Mouse (Mus musculus) heart, embryonic 12.5 days (tissue): ENCODE data around the gene Phc2. TPM values are rescaled to one million over a fixed set of nuclear protein-coding genes. Genes with fewer than 3 reads are reported as not detected.

Experiments
- ATAC-seq: fragments of 200-750 bp; cut with Nextera tagmentation; 2 replicates; pipeline ENCODE4 v1.8.0; 2017; ENCODE audit warnings: moderate TSS enrichment, moderate library complexity; ENCODE audit not compliant: insufficient number of reproducible peaks, low FRiP score
- H3K27ac ChIP-seq: fragments of 300-500 bp; sonication (generic); 2 replicates; pipeline ENCODE4 v1.5.1; 2016; ENCODE audit warnings: mild to moderate bottlenecking, moderate library complexity; ENCODE audit not compliant: poor library complexity, severe bottlenecking
- H3K27me3 ChIP-seq: fragments of 300-500 bp; sonication (generic); replicated peaks from 2 replicates; pipeline ENCODE4 v1.6.1; 2016; ENCODE audit warnings: mild to moderate bottlenecking, moderate library complexity
- H3K36me3 ChIP-seq: fragments of 300-500 bp; sonication (generic); 2 replicates; pipeline ENCODE4 v1.6.1; 2016; ENCODE audit warnings: mild to moderate bottlenecking, moderate library complexity
- H3K4me1 ChIP-seq: fragments of 300-500 bp; sonication (generic); replicated peaks from 2 replicates; pipeline ENCODE4 v1.6.1; 2016; ENCODE audit warnings: mild to moderate bottlenecking
- H3K4me2 ChIP-seq: fragments of 300-500 bp; sonication (generic); 2 replicates; pipeline ENCODE4 v1.6.1; 2016; ENCODE audit warnings: mild to moderate bottlenecking, moderate library complexity
- H3K4me3 ChIP-seq: fragments of 300-500 bp; sonication (generic); 2 replicates; pipeline ENCODE4 v1.5.1; 2016; ENCODE audit warnings: mild to moderate bottlenecking
- H3K9ac ChIP-seq: fragments of 300-500 bp; sonication (generic); 2 replicates; pipeline ENCODE4 v1.6.1; 2016; ENCODE audit warnings: mild to moderate bottlenecking, moderate library complexity
- H3K9me3 ChIP-seq: fragments of 300-500 bp; sonication (generic); replicated peaks from 2 replicates; pipeline ENCODE4 v1.6.1; 2016; ENCODE audit warnings: mild to moderate bottlenecking, moderate library complexity
- WGBS: fragments of 180-500 bp; shearing (Covaris S2); methylation state at CpG from one replicate; pipeline ENCODE4 v1.1.7; 2016; 5-methylcytosine and 5-hydroxymethylcytosine counted together
- polyA plus RNA-seq: library from polyadenylated mRNA; unstranded; fragments of >200 nt; fragmentation: Nextera tagmentation; extraction: Ambion mirVana; gene quantifications from 2 replicates; pipeline ENCODE4 v1.2.1, GENCODE M21; 2016

The Phc2 gene
- polyA plus RNA-seq, 1 experiment from 2014 or later = 58.5 TPM

DNA sequence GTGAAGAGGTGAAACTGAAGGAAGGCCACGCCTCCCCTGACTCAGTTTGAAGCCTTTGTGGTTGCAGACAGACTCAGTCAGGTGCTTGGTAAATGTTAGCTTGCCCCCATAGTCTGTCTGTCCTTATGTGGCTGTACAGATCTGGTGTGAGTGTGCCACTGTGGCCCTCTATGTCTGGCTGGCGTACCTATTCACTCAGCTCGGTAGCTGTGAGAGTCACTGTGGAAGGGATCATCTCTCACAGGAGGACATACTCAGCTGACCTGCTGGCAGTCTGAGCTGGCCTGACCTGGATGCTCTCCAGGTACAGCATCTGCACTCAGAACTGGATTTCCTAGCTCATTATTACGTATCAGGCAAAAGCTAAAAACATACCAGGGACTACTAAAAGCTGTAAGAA is 67.3 kb downstream of the Phc2 start:
- Histone ChIP-seq H3K27ac (no peak overlapping the region), H3K9ac (no peak overlapping the region), H3K4me2 (no peak overlapping the region), H3K4me1 (peaks cover 51% of the 10 kb centered on the region), H3K4me3 (no peak overlapping the region), H3K36me3 (no peaks in the 10 kb centered on the region), H3K9me3 (no peaks in the 10 kb centered on the region), H3K27me3 (no peaks in the 10 kb centered on the region)
- ATAC-seq = no peak
- 83% methylated on average over 4 of the region's 4 CpGs for WGBS

DNA sequence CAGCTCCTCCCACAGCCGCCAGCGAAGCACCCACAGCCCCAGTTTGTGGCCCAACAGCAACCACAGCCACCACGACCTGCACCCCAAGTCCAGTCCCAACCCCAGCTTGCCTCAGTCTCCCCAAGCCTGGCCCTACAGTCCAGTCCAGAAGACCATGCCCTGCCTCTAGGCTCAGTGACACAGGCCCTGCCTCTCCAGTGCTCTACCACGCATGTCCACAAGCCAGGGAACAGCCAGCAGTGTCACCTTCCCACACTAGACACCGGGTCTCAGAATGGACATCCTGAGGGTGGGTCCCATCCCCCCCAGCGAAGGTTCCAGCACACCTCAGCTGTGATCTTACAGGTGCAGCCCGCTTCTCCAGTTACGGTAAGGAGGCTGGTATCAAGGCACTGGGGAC is 68.4 kb downstream of the Phc2 start:
- Histone ChIP-seq H3K36me3 (no peaks in the 10 kb centered on the region), H3K9me3 (no peaks in the 10 kb centered on the region), H3K4me1 (peaks cover 54% of the 10 kb centered on the region), H3K27ac (no peak overlapping the region), H3K4me2 (no peak overlapping the region), H3K4me3 (no peak overlapping the region), H3K9ac (no peak overlapping the region), H3K27me3 (no peaks in the 10 kb centered on the region)
- WGBS = 88% methylated on average over 8 of the region's 8 CpGs
- no peak for ATAC-seq

DNA sequence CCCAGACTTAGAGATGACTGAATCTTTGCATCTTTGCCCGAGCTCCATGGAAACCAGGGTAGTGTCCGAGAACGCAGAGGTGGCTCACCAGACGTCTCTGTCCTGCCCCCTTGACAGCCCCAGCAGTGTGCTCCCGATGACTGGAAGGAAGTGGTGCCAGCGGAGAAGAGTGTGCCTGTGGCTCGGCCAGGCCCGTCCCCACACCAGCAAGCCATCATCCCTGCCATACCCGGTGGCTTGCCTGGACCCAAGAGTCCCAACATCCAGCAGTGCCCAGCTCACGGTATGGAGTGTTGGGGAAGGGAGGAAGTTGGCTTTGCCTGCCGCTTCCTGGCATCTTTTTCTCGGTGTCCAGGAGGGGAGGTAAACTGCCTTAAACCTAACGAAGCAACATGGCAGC is 68.9 kb downstream of the Phc2 start:
- no peaks in the 10 kb centered on the region for H3K36me3 ChIP-seq
- no peak overlapping the region for H3K4me2 ChIP-seq
- H3K9ac ChIP-seq = no peak overlapping the region
- WGBS = 75% methylated on average over 13 of the region's 13 CpGs
- ATAC-seq = no peak
- H3K27ac ChIP-seq = peak overlapping the region; percentile 36; the same call in 1 of the 2 replicates
- peaks cover 56% of the 10 kb centered on the region for H3K4me1 ChIP-seq
- H3K4me3 ChIP-seq = no peak overlapping the region
- H3K27me3 ChIP-seq = no peaks in the 10 kb centered on the region
- H3K9me3 ChIP-seq = no peaks in the 10 kb centered on the region

DNA sequence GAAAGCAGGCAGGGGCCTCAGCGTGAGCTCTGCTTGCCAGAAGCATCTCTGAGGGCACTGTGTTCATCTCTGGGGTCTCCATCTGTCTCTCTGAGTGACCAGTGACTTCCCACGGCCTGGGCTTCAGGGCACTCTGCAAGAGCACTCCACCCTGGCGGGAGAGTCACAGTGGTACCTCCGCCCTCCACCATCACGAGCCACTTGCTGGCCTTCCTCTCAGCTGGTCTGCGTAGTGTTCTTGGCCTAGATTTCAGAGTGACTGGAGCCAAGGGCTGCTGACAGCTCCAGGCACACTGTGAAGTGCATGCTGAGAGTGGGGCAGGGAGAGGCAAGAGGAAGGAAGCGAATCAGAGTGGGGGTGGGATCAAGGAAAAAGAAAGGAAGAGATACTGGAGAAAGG is 69.6 kb downstream of the Phc2 start:
- Histone ChIP-seq H3K4me3 (no peak overlapping the region), H3K27me3 (no peaks in the 10 kb centered on the region), H3K4me1 (peaks cover 62% of the 10 kb centered on the region), H3K9me3 (no peaks in the 10 kb centered on the region), H3K27ac (peak overlapping the region; percentile 36), H3K36me3 (no peaks in the 10 kb centered on the region), H3K9ac (no peak overlapping the region), H3K4me2 (no peak overlapping the region; the same call in 1 of the 2 replicates)
- 16% methylated on average over 7 of the region's 7 CpGs for WGBS
- ATAC-seq = no peak

DNA sequence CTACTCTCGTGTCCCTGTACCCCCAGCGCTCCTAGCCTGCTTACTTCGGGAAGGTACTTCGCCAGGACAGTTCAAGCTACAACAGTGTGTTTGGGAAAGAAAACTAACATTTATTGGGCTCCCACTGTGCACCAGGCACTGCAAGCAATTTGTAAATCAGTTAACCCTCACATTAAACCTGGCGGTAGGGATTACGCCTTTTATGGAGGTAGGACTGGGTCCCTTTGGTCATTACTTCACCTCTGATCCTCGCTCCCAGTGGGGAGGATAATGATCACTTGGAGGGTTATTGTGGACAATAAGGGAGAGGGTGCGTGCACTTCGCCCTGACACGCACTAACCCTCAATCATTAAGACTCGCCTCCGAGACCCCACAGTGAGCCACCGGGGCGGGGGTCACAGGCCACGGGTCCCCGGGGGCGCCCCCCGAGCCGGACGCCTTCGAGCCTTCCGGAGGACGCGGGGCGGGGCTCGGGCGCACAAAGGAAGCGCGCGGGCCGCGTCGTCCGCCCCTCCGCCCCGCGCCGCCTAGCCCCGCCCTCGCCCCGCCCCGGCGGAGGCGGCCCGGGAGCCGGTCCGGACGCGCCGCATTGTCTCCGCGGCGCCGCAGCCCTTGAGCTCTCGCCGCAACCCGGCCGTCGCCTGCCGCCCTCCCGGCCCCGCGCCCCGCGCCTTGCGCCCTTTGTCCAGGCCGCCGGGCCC is 72.7 kb downstream of the Phc2 start:
- 9% methylated on average over 57 of the region's 68 CpGs for WGBS
- Histone ChIP-seq H3K27me3 (no peaks in the 10 kb centered on the region), H3K9ac (peak overlapping the region; percentile 100), H3K4me3 (peak overlapping the region; percentile 85), H3K36me3 (peaks cover 11% of the 10 kb centered on the region), H3K27ac (peak overlapping the region; percentile 93), H3K9me3 (no peaks in the 10 kb centered on the region), H3K4me2 (peak overlapping the region; percentile 92), H3K4me1 (peaks cover 64% of the 10 kb centered on the region)
- ATAC-seq = peak; percentile 91

DNA sequence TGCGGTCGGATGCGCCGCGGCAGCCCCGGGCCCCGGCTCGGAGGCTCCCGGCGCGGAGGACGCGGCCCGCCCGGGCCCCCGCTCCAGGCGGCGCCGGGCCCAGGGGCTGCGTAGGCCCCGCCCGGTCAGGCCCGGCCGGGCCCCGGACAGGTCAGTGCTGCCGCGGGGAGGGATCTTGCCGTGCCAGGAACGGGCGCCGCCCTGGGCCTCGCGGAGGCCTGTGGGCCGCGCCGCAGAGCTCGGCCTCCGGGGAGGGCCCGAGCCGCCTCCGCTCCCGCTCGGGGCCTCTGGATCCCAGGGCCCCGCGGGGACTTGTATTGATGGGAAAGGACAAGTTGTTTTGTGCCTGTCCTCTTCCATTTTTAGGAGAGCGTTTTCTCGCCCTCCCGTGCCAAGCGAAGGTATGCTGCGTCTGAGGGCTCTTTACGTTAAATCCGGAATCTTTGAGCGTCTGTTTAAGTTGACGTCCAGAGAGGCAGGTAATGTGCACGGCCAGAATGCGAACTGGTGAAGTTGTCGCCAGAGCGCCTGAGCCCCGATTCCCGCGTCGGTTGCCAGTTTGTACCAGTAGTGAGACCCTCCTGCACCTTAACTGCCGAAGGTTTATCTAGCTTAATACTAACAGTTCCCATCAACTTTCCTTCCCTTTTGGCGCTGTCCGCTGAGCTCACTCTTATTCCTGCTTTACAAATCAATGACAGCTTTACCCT is 73.4 kb downstream of the Phc2 start:
- Histone ChIP-seq H3K4me3 (peak overlapping the region; percentile 85), H3K4me1 (peaks cover 68% of the 10 kb centered on the region), H3K4me2 (peak overlapping the region; percentile 92), H3K27me3 (no peaks in the 10 kb centered on the region), H3K36me3 (peaks cover 11% of the 10 kb centered on the region), H3K9me3 (no peaks in the 10 kb centered on the region), H3K27ac (peak overlapping the region; percentile 93), H3K9ac (peak overlapping the region; percentile 100)
- peak; percentile 89 for ATAC-seq
- under 1% methylated on average over 63 of the region's 65 CpGs for WGBS

DNA sequence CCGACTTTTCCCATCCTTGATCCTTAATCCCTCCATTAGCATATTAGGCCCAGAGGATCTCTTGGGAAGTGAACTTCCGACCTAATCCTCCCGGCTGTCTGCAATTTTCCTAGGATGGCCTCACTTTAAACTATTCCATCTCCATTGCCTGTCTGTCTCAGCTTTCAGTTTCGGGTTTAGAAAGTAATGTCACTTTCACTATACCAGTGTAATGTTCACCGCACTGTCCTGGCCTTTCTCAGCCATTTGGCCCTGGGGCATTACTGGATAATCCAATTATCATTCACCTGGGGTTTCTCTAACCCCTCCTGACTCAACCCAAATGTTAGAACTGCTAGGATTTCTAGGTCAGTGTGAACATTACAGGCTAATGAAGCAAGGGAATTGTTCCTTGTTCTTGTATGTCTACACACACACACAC is 73.9 kb downstream of the Phc2 start:
- Histone ChIP-seq H3K9me3 (no peaks in the 10 kb centered on the region), H3K4me2 (peak overlapping the region; percentile 92), H3K4me3 (peak overlapping the region; percentile 85), H3K27ac (peak overlapping the region; percentile 93), H3K4me1 (peaks cover 68% of the 10 kb centered on the region), H3K9ac (peak overlapping the region; percentile 100), H3K27me3 (no peaks in the 10 kb centered on the region), H3K36me3 (peaks cover 11% of the 10 kb centered on the region)
- no peak for ATAC-seq
- WGBS = 2% methylated on average over 5 of the region's 5 CpGs

DNA sequence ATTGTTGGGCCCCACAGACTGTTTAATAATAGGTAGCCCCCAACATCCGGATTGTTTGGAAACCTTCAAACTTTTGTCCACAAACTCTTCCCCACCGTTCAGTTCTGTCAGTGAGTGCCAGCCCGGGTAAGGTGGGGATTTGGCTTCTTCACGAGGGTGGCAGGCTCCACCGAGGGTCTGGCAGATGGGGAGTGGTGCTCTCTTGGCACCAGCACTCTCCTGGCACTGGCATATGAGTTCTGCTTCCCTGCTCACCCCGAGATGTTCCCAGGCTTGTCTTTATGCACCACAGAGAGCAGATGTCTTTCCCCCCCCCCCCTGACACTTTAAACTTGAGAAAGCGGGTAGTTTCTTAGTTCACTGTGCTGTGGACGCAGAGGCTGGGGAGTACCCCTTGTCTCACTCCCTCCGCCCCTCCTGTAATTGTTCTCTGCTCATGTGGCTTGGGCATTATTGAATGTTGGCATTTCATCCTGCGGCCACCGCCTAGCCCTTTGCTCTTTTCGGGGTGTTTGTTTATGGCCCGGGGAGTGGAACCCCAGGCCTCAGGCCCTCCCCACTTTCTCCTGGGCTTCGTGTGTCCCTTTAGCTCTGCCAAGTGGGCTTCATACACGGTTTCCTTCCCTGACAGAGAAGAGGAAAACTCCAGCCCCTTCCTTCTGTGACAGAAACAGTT is 74.7 kb downstream of the Phc2 start:
- peak overlapping the region; percentile 85 for H3K4me3 ChIP-seq
- no peaks in the 10 kb centered on the region for H3K27me3 ChIP-seq
- peaks cover 11% of the 10 kb centered on the region for H3K36me3 ChIP-seq
- no peaks in the 10 kb centered on the region for H3K9me3 ChIP-seq
- no peak for ATAC-seq
- H3K4me2 ChIP-seq = peak overlapping the region; percentile 92
- peak overlapping the region; percentile 81 for H3K27ac ChIP-seq
- peaks cover 68% of the 10 kb centered on the region for H3K4me1 ChIP-seq
- peak overlapping the region; percentile 100 for H3K9ac ChIP-seq
- WGBS = 29% methylated on average over 15 of the region's 15 CpGs

DNA sequence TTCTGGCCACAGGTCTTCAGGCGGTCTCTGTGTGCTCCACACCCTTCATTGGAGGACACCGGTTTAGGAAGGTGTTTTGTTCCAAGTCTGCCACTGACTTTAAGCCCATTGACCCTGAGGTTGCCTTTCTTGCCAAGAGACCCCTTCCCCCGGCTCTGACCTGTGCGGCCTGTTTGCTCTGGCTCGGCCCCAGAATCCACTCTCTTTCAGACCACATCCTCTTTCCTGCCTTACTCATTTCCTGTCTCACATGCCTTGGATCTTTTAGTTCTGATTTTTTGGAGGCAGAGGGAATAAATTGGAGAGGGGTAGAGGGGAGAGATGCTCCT is 75.2 kb downstream of the Phc2 start:
- peak; percentile 31; the same call in 1 of the 2 replicates for ATAC-seq
- peak overlapping the region; percentile 81 for H3K27ac ChIP-seq
- H3K4me2 ChIP-seq = peak overlapping the region; percentile 92
- peaks cover 68% of the 10 kb centered on the region for H3K4me1 ChIP-seq
- H3K27me3 ChIP-seq = no peaks in the 10 kb centered on the region
- peak overlapping the region; percentile 100 for H3K9ac ChIP-seq
- 28% methylated on average over 5 of the region's 5 CpGs for WGBS
- H3K36me3 ChIP-seq = peaks cover 11% of the 10 kb centered on the region
- H3K4me3 ChIP-seq = peak overlapping the region; percentile 85
- no peaks in the 10 kb centered on the region for H3K9me3 ChIP-seq

DNA sequence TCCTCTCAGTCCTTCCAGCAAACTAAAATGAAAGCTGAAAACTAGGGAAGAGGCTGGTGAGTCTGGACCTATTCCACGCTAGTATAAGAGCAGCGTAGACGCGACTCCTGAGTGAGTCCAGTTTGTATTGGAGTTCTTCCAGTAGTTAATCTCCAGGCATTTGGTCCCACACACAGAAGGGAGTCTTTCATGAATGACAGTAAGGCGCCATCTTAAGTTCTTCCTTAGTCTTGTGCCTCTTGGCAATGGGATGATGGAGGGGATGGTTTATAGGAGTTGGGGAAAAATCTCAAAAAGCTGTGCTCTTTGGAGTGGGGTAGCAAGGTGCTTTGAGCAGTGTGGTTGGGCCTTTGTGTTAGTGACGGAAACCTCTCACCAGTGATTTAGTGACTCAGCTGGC is 75.8 kb downstream of the Phc2 start:
- Histone ChIP-seq H3K27me3 (no peaks in the 10 kb centered on the region), H3K36me3 (peaks cover 11% of the 10 kb centered on the region), H3K9ac (peak overlapping the region; percentile 100), H3K9me3 (no peaks in the 10 kb centered on the region), H3K4me2 (peak overlapping the region; percentile 92), H3K4me1 (peaks cover 69% of the 10 kb centered on the region), H3K27ac (peak overlapping the region; percentile 81), H3K4me3 (peak overlapping the region; percentile 85)
- no peak for ATAC-seq
- 44% methylated on average over 6 of the region's 6 CpGs for WGBS

DNA sequence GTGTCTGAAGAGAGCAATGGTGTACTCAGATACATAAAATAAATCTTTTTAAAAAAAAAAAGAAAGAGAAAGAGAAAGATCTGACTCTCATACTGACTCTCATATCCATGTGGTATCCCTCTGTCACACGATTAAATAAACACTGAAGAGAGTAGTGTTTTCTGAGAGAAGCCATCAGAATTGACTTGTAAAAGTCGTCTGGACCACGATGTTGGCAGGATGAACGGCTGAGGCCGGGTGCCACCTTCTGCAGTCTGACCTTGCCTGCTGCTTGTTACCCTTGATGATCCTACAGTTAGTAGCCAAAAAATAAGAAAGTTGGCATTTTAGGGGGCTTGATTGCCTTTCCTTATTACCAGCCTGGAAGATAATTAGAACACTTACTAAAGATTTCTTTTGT is 78.3 kb downstream of the Phc2 start:
- 52% methylated on average over 5 of the region's 5 CpGs for WGBS
- H3K27ac ChIP-seq = no peak overlapping the region; the same call in 1 of the 2 replicates
- H3K4me1 ChIP-seq = peaks cover 90% of the 10 kb centered on the region
- no peaks in the 10 kb centered on the region for H3K9me3 ChIP-seq
- no peak overlapping the region for H3K9ac ChIP-seq
- no peak for ATAC-seq
- no peak overlapping the region for H3K4me2 ChIP-seq
- H3K36me3 ChIP-seq = peaks cover 11% of the 10 kb centered on the region
- H3K4me3 ChIP-seq = no peak overlapping the region
- H3K27me3 ChIP-seq = no peaks in the 10 kb centered on the region
